Mouse (Mus musculus) cerebellum, postnatal 14 days (tissue): ENCODE results near the gene Pbx1.

Experiments used
- DNase-seq, 2 experiments: peaks; one replicate each; pipeline ENCODE4 v3.0.0; 2021; ENCODE audit warnings: mixed read lengths in 2 of 2

The Pbx1 gene

GRCm38 (mm10) chr1:168265090-168265489, 167.0 kb downstream of the Pbx1 start:
- DNase-seq: no peak

DNA sequence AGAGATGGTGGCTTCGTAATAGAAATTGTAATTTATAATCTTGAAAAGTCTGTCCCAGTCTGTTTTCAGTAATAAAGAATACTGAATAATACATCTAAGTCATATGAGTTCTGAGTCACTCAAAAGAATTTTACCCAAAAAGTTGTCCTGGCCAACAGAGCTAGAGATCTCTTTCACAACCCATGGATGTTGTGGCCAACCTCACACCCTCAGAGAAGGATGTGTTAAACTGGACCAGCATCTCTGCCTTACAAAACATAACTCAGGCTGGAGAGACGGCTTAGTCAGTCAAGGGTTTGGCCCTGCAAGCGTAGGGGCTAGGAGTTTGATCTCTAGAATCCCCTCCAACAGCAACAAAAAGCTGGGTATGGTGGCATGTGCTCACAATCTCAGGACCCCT, 171.7 kb downstream of the Pbx1 start:
- DNase-seq: no peak

DNA sequence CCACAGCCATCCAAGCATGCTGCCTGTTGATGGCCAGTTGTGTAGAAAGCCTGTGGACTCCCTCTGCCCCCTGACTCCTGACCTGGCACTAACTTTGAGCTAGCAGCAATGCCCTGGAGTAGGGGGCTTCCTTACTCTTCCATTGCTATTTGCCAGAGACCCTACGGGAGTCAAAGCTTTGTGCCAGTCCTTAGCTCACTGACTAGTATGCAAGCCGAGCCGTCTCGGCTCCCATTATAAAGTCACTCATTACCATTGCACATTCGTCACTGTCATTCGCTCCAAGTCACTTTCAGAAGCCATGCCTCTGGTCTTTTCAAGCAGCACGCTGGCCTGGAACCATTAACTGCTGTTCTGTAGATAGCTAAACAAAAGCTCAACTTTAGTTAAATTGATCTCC, 173.2 kb downstream of the Pbx1 start:
- DNase-seq: no peak

GRCm38 (mm10) chr1:168255347-168255908, 176.6 kb downstream of the Pbx1 start:
- DNase-seq: no peak

DNA sequence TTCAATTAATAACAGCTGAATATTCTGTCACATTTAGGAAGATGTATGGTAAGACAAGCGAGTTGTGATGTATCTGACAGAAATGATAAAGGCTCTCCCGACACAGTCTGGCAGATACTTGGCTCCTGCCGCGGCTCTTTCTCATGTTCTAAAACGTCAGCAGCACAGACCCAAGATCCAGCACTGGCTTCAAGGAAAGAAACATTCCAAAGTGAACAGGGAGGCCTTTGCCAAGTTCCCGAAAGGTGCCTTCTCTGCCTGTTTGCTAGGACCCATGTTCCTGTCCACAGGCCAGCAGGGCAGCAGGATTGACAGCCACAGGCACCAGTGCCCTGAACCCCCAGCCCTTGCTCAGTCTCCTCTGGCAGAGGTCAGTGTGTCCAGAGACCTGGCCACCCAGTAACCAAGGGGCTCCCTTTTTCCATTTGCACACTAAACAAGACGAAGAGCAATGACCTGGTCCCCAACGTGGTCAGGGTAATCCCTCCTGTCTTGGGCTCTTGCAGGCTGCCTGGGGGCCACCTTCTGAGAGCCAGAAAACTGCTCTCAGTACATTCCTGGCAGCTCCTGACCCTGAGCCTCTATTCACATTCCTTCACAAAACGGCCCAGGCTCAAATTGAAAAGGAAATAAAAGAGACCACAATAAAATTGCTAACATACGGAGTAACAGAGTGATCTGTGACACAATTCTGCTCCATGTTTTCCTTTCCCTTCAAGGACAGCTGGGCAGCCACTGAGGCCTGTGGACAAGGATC, 184.9 kb downstream of the Pbx1 start:
- DNase-seq: peak; percentile 40 to 42

DNA sequence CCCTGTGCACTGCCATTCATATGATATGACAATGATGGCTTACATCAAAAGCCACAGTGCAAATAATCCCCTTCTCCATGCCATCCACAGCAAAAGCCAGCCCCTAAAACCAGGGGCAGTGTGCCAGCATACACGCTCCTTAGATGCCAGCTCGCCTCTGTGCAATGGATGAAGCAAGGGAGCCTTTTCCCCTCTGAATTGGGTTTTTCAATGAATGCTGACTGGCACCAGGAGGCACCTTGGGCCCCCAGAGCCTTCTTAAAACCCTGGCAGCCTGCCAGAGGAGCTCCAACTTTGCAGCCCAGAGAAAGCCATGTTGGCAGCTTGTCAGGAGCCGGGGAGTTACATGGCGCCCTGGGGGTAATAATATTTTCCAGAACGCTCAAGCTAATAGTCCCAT, 186.5 kb downstream of the Pbx1 start:
- peak; percentile 71 to 77 for DNase-seq

DNA sequence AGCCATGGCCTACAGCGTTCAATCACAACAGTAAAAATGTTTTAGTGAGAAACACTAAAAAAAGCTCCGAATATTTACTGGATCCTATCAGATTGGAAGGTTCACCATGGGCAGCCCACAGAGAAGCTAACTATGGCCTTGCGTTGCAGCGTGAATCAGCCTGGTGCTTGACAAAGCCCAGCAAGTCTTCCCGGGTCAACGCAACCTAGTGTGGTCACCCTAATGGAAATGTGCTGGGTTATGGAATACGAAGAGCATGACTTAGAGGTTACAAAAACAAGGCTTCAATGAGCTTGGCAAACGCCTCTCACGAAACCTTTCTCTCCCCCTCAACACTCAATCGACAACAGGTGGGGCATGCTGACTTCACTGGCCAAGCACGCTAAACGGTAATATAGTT, 188.3 kb downstream of the Pbx1 start:
- DNase-seq: no peak

GRCm38 (mm10) chr1:168243068-168243467, 189.0 kb downstream of the Pbx1 start:
- peak in 1 of 2 experiments; percentile 35 for DNase-seq

GRCm38 (mm10) chr1:168241316-168241715, 190.8 kb downstream of the Pbx1 start:
- DNase-seq: no peak

DNA sequence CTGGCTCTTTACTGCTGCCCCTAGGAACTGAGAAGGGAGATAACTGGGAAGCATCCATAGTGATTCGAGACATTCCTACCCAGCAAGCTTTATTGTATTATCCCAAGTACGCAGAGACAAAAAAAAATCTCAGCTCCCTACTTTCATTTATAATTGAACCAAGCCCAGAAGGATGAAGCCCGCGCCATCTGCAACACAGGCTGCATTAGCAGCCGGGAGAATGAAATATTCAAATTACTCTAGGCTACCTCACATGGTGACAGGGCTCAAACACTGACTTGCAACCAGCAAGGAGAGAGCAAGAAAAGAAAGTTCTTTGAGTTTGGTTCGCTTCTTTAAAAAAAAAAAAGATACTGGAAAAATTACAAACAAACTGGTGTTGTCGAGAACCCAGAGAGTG, 191.2 kb downstream of the Pbx1 start:
- DNase-seq: no peak

GRCm38 (mm10) chr1:168240386-168240785, 191.7 kb downstream of the Pbx1 start:
- no peak for DNase-seq

GRCm38 (mm10) chr1:168236101-168236500, 196.0 kb downstream of the Pbx1 start:
- no peak for DNase-seq

DNA sequence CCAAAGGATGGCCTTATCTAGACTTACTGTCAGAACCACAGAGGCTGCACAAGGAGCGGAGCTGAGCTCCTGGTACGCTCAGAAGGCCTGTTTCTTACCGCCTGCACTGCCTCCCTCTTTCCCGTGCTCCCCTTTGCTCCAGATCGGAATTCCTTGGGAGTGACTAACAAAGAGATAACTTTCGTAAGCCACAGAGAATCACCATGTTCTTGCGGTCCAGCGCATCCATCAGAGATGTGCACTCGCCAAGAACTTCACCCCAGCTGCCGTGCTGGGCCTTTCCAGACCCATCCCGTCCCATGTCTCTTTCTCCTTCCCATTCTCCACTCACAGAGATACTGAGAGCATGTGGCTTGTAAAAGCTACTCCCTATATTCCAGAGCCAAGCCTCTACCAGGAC, 197.7 kb downstream of the Pbx1 start:
- DNase-seq: no peak

GRCm38 (mm10) chr1:168233182-168233581, 198.9 kb downstream of the Pbx1 start:
- no peak for DNase-seq

GRCm38 (mm10) chr1:168231548-168232429, 200.3 kb downstream of the Pbx1 start:
- no peak for DNase-seq

GRCm38 (mm10) chr1:168230858-168231257, 201.2 kb downstream of the Pbx1 start:
- DNase-seq: no peak

- DNase-seq: no peak
These were observed 201.9 kb downstream of the Pbx1 start for GRCm38 (mm10) chr1:168230134-168230533.

DNA sequence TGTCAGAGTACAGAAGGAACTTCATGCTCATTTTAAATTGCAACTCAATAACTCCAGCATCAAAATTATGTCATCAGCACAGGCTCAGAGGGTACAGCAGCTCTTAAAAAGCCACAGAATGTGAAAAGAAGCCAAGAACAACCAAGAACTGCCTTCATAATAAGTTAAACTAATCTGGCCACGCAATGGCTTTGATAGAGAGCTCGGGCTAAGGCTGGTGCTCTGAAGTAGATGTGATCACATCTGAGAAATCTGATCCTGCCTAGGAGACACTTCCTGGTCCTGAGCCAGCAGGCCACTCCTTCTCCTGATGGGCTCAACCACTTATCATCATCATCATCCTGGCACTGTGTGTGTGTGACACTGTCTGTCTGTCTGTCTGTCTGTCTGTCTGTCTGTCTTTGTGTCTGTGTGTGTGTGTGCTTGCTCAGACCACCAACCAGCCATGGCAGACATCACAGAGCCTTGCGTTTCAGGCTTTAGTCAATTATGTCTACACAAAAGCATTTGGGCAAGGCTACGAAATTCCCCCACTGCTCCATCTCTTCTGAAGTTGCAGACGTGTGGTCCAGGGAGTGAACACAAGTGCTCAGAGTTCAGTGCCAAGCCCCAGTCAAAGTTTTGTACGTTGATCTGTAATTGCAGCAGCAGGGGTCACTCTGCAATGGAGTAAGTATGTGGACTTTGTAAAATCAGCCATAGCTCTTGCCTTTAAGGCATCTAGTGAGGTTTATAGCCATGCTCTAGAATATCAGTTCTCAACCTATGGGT, 203.1 kb downstream of the Pbx1 start:
- no peak for DNase-seq

DNA sequence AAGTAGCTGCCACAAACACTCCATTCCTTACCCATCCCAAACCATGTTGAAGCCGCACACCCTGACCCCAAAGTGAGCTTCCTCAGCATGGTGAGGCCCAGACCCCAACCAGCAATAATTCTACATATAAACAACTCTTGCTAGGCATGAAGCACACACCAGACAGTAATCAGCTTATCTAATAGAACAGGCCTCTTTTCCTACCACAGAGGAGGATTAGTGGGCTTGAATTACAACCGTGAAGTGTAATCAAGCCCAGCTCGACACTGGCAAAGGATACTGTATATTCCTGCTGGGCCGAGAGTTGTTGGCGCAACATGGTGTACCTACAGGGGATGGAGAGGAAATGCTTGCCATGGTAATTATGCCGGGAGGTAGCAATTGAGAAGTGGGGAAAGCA, 205.9 kb downstream of the Pbx1 start:
- peak in 1 of 2 experiments; percentile 32 for DNase-seq

DNA sequence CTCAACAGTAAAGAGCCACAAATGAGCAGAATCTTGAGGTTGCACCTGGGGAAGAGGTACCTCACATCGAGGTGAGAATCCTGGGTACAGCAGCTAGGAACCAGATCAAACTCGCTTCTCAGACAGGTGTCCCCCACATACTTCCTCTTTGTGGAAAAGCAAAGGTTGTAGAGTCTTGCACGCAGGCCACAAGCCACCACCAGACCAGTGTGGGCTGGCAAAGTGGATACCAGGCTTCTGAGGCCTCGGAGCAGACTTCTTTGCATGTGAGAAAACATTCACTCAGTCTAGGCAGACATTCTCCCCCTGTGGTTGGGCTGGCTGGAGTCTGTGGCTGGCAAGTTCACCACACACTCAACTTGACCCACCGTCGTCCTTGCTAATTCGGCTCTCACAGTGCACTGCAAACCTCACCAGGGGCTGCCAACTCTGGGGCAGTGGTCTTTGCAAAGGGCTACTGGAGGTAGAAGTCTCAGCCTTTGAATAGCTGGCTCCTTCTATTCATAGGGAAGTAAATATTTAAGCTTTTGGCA, 206.4 kb downstream of the Pbx1 start:
- DNase-seq: no peak

DNA sequence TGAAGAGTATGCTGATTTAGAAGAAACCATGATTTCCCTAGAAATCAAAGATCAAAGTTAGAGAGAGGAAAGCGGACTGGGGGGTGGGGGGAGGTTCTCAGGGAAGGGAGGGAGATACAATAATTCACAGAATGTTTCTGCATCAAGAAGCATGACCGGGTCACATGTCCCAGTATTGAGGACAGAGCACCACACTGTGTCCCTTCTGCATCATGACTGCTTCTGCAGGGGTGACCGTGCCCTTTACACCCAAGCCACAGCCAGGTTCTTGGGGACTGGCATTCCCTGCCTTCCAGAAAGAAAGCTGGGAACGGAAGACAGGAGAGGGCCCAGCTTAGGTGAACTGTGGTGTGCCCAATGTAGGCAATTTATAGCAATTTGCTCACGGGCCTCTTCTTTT, 207.9 kb downstream of the Pbx1 start:
- no peak for DNase-seq

GRCm38 (mm10) chr1:168222794-168223193, 209.3 kb downstream of the Pbx1 start:
- no peak for DNase-seq

DNA sequence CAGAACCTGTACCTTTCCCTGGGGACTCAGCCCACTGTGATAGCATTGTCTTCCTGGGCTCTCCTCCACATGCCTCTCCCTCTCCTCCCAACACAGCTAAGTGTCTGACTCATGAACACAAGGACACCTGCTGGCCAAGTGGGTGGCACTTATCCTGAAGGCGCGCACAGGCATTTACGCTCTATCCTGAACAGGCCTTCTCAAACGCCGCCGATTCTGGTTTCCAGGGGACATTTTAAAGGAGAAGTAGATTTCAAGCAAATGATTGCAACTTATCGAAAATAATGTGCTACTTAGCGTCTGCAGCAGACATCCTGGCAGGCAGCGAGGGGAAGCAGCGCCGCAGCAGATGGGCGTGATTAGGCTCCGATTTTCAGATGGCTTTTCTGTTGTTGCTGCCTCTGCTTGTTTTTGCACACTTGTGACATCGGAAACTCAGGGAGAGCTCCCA, 211.0 kb downstream of the Pbx1 start:
- peak; percentile 31 to 51 for DNase-seq
